Mouse (Mus musculus) small intestine, adult 2 months (tissue): ENCODE results near the gene Dlg2. TPM values are rescaled to one million over a fixed set of nuclear protein-coding genes. Genes with fewer than 3 reads are reported as not detected.

Source experiments
- H3K27ac ChIP-seq: fragments of 200-500 bp; 2 replicates; pipeline ENCODE4 v1.5.1; 2012; ENCODE audit warnings: low read depth, low read length, control low read depth, inconsistent platforms; ENCODE audit not compliant: insufficient read depth
- H3K27me3 ChIP-seq: fragments of 200-500 bp; 2 replicates; pipeline ENCODE4 v1.6.1; 2012; ENCODE audit warnings: mild to moderate bottlenecking, moderate library complexity, low read length, inconsistent platforms; ENCODE audit not compliant: control insufficient read depth, insufficient read depth
- H3K36me3 ChIP-seq: fragments of 200-500 bp; 2 replicates; pipeline ENCODE4 v1.6.1; 2012; ENCODE audit warnings: mild to moderate bottlenecking, low read length, control low read depth, inconsistent platforms; ENCODE audit not compliant: control insufficient read depth, insufficient read depth
- H3K4me1 ChIP-seq: fragments of 200-500 bp; 2 replicates; pipeline ENCODE4 v1.6.1; 2012; ENCODE audit warnings: low read length, inconsistent platforms, mixed read lengths; ENCODE audit not compliant: control insufficient read depth, insufficient read depth, insufficient read length
- H3K4me3 ChIP-seq: fragments of 200-500 bp; 2 replicates; pipeline ENCODE4 v1.5.1; 2012; ENCODE audit warnings: low read depth, mild to moderate bottlenecking, control low read depth, inconsistent platforms, low read length, moderate library complexity
- CTCF ChIP-seq: fragments of 200-500 bp; IDR thresholded peaks from 2 replicates; pipeline ENCODE4 v1.5.1; 2012; ENCODE audit warnings: low read depth, mild to moderate bottlenecking, control low read depth, inconsistent platforms, low read length, moderate library complexity, mixed read lengths; ENCODE audit not compliant: insufficient replicate concordance, insufficient read length; ENCODE audit errors: extremely low read depth
- POLR2A ChIP-seq: fragments of 200-500 bp; IDR thresholded peaks from 2 replicates; pipeline ENCODE4 v1.6.1; 2012; ENCODE audit warnings: low read depth, mild to moderate bottlenecking, control low read depth, inconsistent platforms, low read length, moderate library complexity
- WGBS: fragments of 180-500 bp; shearing (Covaris S2); methylation state at CpG from one replicate; pipeline ENCODE4 v1.1.7; 2018; 5-methylcytosine and 5-hydroxymethylcytosine counted together
- polyA plus RNA-seq: library from polyadenylated mRNA; depleted of rRNA; stranded (reverse); fragments of >200 nt; gene quantifications from 2 replicates; pipeline ENCODE4 v1.2.3, GENCODE M21; 2012

Gene Dlg2
- polyA plus RNA-seq, 1 experiment: 0.38 TPM

DNA sequence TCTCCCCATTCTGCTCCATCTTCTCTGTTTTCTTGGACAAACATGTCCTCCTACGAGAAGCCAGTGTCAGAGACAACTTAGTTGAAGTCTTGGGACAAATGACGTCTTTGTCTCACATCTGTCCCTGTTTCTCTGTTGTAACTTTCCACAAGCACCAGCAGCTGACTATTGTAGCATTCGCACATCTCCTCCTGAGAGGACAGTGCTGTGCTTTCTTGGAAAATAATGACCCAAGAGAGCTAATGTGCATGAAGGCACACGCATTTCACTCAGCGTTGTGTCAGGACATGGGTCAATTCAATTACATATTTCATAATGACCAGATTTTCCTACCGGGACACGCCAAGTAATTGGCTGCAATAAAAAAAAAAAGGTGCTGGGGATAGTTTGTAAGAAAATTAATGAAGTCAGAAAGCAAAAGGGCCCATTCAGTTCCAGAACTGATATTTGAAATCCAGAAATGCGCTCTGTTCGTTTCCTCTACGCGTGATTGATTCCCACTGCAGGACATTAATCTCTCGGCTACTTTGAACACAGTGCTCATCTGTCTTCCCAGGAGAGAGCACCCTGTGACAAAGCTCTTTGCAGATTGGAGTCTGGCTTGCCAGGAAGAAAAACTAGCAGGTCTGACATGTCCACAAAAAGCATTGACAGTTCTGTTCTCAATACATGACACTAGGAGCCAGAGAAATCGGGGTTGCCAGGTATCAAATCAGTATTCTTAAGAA is 1846.0 kb downstream of the Dlg2 start:
- Histone ChIP-seq H3K27ac (no peak overlapping the region), H3K27me3 (no peaks in the 10 kb centered on the region), H3K36me3 (no peaks in the 10 kb centered on the region), H3K4me3 (no peak overlapping the region), H3K4me1 (no peaks in the 10 kb centered on the region)
- WGBS: 78% methylated on average over 13 of the region's 13 CpGs
- TF ChIP-seq CTCF: no peak
- no peak for TF ChIP-seq POLR2A

DNA sequence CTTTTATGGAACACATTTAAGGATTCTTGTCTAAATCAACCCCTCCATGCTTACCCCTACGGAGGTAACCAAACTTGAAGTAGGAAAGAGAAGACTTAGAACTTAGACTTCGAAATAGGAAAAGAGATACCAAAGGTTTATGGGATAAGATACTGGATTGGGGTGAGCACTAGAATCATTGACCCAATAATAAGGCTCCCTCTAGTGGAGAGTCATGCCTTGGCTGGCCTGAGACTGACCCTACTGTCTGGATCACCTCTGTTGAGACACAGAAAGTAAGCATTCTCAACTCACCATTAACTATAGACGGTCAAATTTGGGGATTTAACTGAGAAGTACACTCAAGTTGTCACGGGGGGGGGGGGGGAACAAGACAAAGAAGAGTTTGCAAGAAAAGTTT is 1847.2 kb downstream of the Dlg2 start:
- Histone ChIP-seq H3K36me3 (no peaks in the 10 kb centered on the region), H3K27me3 (no peaks in the 10 kb centered on the region), H3K27ac (no peak overlapping the region), H3K4me1 (no peaks in the 10 kb centered on the region), H3K4me3 (no peak overlapping the region)
- WGBS: 32% methylated on average over 4 of the region's 4 CpGs
- TF ChIP-seq CTCF (no peak), POLR2A (no peak)

DNA sequence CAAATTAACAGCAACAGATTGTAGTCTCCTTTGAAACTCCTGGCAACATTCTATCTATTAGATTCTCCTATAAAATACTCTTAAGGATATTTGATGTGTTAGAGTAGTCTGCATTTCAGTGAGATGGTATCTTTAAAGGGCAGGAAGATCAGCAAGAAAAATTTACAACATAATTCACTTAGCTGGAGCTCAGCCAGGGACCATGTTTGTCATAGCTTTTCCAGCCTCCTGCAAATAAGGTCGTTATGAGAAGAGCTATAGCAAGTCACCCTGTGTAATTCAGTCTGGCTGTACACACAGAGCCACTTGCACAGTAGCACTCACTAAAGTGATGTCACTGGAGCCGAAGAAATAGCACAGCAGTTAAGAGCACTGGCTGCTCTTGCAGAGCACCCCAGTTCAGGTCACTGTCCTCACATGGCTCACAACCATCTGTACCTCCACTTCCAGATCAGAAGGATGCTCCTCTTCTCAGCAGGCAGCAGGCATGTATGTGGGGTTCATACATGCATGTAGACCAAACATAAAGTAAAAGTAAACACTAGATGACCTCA is 1850.9 kb downstream of the Dlg2 start:
- WGBS: 26% methylated on average over 2 of the region's 2 CpGs
- Histone ChIP-seq H3K36me3 (no peaks in the 10 kb centered on the region), H3K27me3 (no peaks in the 10 kb centered on the region), H3K4me1 (no peaks in the 10 kb centered on the region), H3K27ac (no peak overlapping the region), H3K4me3 (no peak overlapping the region)
- TF ChIP-seq POLR2A: no peak
- no peak for TF ChIP-seq CTCF

DNA sequence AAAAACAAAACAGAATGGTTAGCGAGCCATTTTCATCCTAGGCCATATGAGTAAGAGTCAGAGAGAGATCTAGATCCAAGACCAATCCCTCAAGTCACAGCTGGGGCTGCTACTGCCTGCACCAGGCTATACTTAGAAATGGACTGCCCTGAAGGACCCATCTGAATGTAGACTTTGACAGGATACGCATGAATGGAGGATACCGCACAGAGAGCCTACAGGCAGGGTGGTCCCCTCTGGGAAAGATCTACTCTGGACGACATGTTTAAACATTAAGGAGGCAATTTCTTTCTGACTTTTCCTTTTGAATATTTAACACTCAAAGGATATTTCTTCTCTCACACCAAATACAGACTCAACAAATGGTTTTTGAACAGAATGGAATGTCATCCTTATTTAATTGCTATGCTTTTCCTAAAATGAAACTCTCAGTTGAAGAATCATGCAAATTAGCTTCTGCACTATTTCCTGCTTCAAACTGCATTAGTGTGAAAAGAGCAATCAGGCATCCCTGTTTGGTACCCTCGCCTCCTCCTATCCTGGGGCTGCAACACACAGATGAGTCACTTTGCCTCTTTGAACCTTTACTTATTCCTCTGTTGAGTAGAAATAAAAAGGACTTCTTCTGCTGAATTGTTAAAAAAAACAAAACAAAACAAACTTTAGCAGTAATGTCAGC is 1856.9 kb downstream of the Dlg2 start:
- no peaks in the 10 kb centered on the region for H3K27me3 ChIP-seq
- H3K4me1 ChIP-seq: no peaks in the 10 kb centered on the region
- H3K4me3 ChIP-seq: no peak overlapping the region
- H3K27ac ChIP-seq: no peak overlapping the region
- TF ChIP-seq CTCF (no peak), POLR2A (no peak)
- 86% methylated on average over 5 of the region's 5 CpGs for WGBS
- no peaks in the 10 kb centered on the region for H3K36me3 ChIP-seq

DNA sequence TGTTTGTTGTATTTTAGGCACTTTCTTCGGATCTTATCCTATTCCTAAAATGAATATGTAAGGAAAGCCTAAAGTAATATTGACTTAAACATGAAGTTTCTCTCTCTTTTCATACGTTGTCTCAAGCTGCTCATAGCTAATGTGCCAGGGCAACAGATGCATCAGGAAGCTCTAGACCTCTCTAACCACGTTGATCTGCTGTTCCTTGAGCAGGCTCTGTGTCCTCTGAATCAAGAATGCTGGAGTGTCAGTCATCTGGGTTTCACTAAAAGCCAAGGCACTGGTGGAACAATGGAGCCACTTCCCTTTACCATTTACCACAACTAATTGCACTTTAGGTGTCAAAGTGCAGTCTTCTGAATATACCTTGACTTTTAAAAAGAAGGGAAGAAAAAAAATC is 1880.1 kb downstream of the Dlg2 start:
- no peak overlapping the region for H3K27ac ChIP-seq
- WGBS: 60% methylated on average over 3 of the region's 3 CpGs

DNA sequence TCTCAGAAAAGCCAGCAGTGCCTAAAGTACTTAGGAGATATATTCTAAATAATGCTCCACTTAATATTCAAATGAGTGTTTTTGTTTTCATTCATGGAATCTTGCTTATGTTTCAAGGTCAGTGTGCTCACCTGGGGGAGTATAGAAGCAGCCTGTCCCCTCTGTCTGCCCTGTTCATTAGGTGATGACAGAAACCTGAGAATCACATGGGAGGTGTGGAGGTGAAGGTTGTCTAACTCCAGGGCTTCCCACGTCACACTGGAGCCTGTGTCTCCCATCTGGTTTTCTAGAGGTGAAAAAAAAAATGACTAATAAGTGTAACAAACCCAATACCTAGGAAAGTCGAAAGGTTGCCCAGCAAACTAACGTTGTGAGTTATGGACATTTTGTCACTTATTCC is 1886.9 kb downstream of the Dlg2 start:
- H3K27me3 ChIP-seq: no peaks in the 10 kb centered on the region
- TF ChIP-seq CTCF (no peak), POLR2A (no peak)
- 75% methylated on average over 3 of the region's 3 CpGs for WGBS
- no peak overlapping the region for H3K27ac ChIP-seq
- no peak overlapping the region for H3K4me3 ChIP-seq
- H3K4me1 ChIP-seq: no peaks in the 10 kb centered on the region
- no peaks in the 10 kb centered on the region for H3K36me3 ChIP-seq

More for the DNA sequence above, 1880.1 kb downstream of the Dlg2 start:
- no peak for TF ChIP-seq POLR2A
- TF ChIP-seq CTCF: no peak
- Histone ChIP-seq H3K4me3 (no peak overlapping the region), H3K27me3 (no peaks in the 10 kb centered on the region), H3K4me1 (no peaks in the 10 kb centered on the region), H3K36me3 (no peaks in the 10 kb centered on the region)

DNA sequence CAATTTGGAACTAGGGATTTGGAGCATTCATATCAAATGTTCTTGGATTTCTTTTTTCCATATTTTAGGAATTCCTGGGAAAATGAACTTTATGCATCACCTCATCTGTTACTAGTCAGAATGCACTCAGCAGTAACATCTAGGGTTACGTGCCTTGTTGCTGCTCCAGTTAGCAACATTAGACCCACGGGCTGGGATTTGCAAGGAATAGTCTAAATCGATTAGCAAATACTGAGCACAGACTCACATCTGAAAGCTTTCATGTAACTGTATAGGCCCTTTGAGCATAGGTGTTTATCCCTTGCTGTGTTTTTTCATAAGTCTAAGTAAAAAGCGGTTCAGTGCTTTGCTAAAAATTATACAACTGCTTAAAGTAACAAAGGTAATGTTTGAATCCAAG is 1887.3 kb downstream of the Dlg2 start:
- TF ChIP-seq CTCF: no peak
- no peak for TF ChIP-seq POLR2A
- no peaks in the 10 kb centered on the region for H3K27me3 ChIP-seq
- H3K27ac ChIP-seq: no peak overlapping the region
- WGBS: 86% methylated on average over 4 of the region's 4 CpGs
- no peaks in the 10 kb centered on the region for H3K36me3 ChIP-seq
- no peak overlapping the region for H3K4me3 ChIP-seq
- H3K4me1 ChIP-seq: no peaks in the 10 kb centered on the region
